Mouse (Mus musculus) E14TG2a.4 (cell line): ENCODE data around the gene Fgfr1op2.

ENCODE experiments used
- CTCF ChIP-seq: conservative IDR thresholded peaks from 2 replicates; pipeline ENCODE4 v1.5.1; 2014; ENCODE audit warnings: low read length
- NANOG ChIP-seq: IDR thresholded peaks from 2 replicates; pipeline ENCODE4 v1.6.1; 2014; ENCODE audit warnings: borderline replicate concordance, low read length, mixed read lengths
- POU5F1 ChIP-seq: IDR thresholded peaks from 2 replicates; pipeline ENCODE4 v1.6.1; 2014; ENCODE audit warnings: low read length, borderline replicate concordance

GRCm38 (mm10) chr6:146585134-146585533 lies 8.1 kb downstream of the Fgfr1op2 start:
- TF ChIP-seq CTCF (no peak), POU5F1 (no peak), NANOG (no peak)
